Mouse (Mus musculus) CD8-positive naive resting alpha-beta T cell, adult 2 months (primary cell): ENCODE data around the gene Bcl11b.

Experiments used
- DNase-seq, 2 experiments: peaks; one replicate each; pipeline ENCODE4 v3.0.0; 2022; ENCODE audit warnings: low read depth in 2 of 2, low spot score in 2 of 2

Bcl11b gene

GRCm38 (mm10) chr12:107905333-107905732 lies 98.1 kb downstream of the Bcl11b start:
- no peak for DNase-seq

- DNase-seq, result no peak
These were observed 98.9 kb downstream of the Bcl11b start for GRCm38 (mm10) chr12:107904457-107904856.

GRCm38 (mm10) chr12:107903949-107904348 lies 99.5 kb downstream of the Bcl11b start:
- no peak for DNase-seq

- no peak for DNase-seq
These were observed 112.0 kb downstream of the Bcl11b start for GRCm38 (mm10) chr12:107891449-107891848.

- no peak for DNase-seq
These were observed 113.1 kb downstream of the Bcl11b start for GRCm38 (mm10) chr12:107890326-107890725.

- DNase-seq, result no peak
These were observed 113.6 kb downstream of the Bcl11b start for GRCm38 (mm10) chr12:107889841-107890240.

GRCm38 (mm10) chr12:107888646-107889045 lies 114.8 kb downstream of the Bcl11b start:
- no peak for DNase-seq

- no peak for DNase-seq
These were observed 115.4 kb downstream of the Bcl11b start for GRCm38 (mm10) chr12:107888049-107888448.

- DNase-seq, result no peak
These were observed 115.8 kb downstream of the Bcl11b start for GRCm38 (mm10) chr12:107887621-107888020.

GRCm38 (mm10) chr12:107884330-107885065 lies 118.9 kb downstream of the Bcl11b start:
- no peak for DNase-seq

- DNase-seq, result no peak
These were observed 121.7 kb downstream of the Bcl11b start for GRCm38 (mm10) chr12:107881726-107882125.

GRCm38 (mm10) chr12:107880748-107881147 lies 122.7 kb downstream of the Bcl11b start:
- DNase-seq, result no peak

GRCm38 (mm10) chr12:107879114-107879777 lies 124.2 kb downstream of the Bcl11b start:
- DNase-seq, result no peak

GRCm38 (mm10) chr12:107876237-107876636 lies 127.2 kb downstream of the Bcl11b start:
- no peak for DNase-seq

- DNase-seq, result no peak
These were observed 128.8 kb downstream of the Bcl11b start for GRCm38 (mm10) chr12:107874467-107875142.

GRCm38 (mm10) chr12:107869526-107870050 lies 133.8 kb downstream of the Bcl11b start:
- no peak for DNase-seq

GRCm38 (mm10) chr12:107868291-107868690 lies 135.1 kb downstream of the Bcl11b start:
- DNase-seq, result no peak
